Mouse (Mus musculus) stomach, embryonic 16.5 days (tissue): Measurements from ENCODE around the gene Adam30. TPM values are rescaled to one million over a fixed set of nuclear protein-coding genes. Genes with fewer than 3 reads are reported as not detected.

Experiments used
- ATAC-seq: fragments of 200-750 bp; cut with Nextera tagmentation; 2 replicates; pipeline ENCODE4 v1.8.0; 2017; ENCODE audit warnings: moderate number of reproducible peaks, moderate TSS enrichment; ENCODE audit not compliant: insufficient read depth, low FRiP score
- H3K27ac ChIP-seq: fragments of 300-500 bp; sonication (generic); 2 replicates; pipeline ENCODE4 v1.5.1; 2014; ENCODE audit warnings: low read length
- H3K27me3 ChIP-seq: fragments of 300-500 bp; sonication (generic); 2 replicates; pipeline ENCODE4 v1.6.1; 2014; ENCODE audit warnings: low read length, control low read depth, mixed read lengths; ENCODE audit not compliant: control insufficient read depth, insufficient read depth
- H3K36me3 ChIP-seq: fragments of 300-500 bp; sonication (generic); 2 replicates; pipeline ENCODE4 v1.6.1; 2014; ENCODE audit warnings: low read length; ENCODE audit not compliant: control insufficient read depth, insufficient read depth
- H3K4me1 ChIP-seq: fragments of 300-500 bp; sonication (generic); 2 replicates; pipeline ENCODE4 v1.6.1; 2014; ENCODE audit warnings: low read length, control low read depth, mixed read lengths; ENCODE audit not compliant: control insufficient read depth, insufficient read depth
- H3K4me2 ChIP-seq: fragments of 300-500 bp; sonication (generic); 2 replicates; pipeline ENCODE4 v1.6.1; 2014; ENCODE audit warnings: low read depth, low read length, mixed read lengths
- H3K4me3 ChIP-seq: fragments of 300-500 bp; sonication (generic); replicated peaks from 2 replicates; pipeline ENCODE4 v1.5.1; 2014; ENCODE audit warnings: mild to moderate bottlenecking, low read length
- H3K9ac ChIP-seq: fragments of 300-500 bp; sonication (generic); 2 replicates; pipeline ENCODE4 v1.6.1; 2014; ENCODE audit warnings: low read length
- H3K9me3 ChIP-seq: fragments of 300-500 bp; sonication (generic); replicated peaks from 2 replicates; pipeline ENCODE4 v1.6.1; 2016; ENCODE audit warnings: low read length, control low read depth; ENCODE audit not compliant: control insufficient read depth
- WGBS: fragments of 180-500 bp; shearing (Covaris S2); extraction: QIAGEN DNeasy Blood & Tissue Kit; methylation state at CpG from one replicate; pipeline ENCODE4 v1.1.7; 2014; 5-methylcytosine and 5-hydroxymethylcytosine counted together
- polyA plus RNA-seq: library from polyadenylated mRNA; unstranded; fragments of >200 nt; fragmentation: Nextera tagmentation; extraction: Ambion mirVana; gene quantifications from 2 replicates; pipeline ENCODE4 v1.2.1, GENCODE M21; 2015

Gene Adam30
- polyA plus RNA-seq, 1 experiment from 2014 or later, result not detected

DNA sequence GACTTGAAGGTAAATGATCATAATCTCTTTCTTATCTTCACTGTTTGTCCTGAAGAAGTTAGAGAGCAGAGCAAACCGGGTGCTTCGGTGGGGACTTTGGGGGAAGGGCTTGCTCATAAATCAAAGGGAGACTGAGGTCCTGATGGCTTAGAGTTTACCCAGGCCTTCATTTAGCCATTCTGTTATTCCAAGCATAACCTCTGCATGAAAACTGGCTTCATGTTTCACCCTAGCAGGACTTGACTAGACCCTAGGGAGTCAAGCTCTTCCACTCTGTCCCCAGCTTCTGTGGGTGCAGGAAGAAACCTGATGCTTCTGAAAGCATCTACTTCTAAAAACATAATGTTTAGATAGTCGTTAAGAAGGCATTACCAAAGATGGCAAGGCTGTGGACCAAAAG, 46.5 kb downstream of the Adam30 start:
- Histone ChIP-seq H3K27me3 (no peaks in the 10 kb centered on the region), H3K9me3 (no peaks in the 10 kb centered on the region), H3K4me3 (no peak overlapping the region), H3K4me1 (no peaks in the 10 kb centered on the region), H3K36me3 (no peaks in the 10 kb centered on the region), H3K4me2 (no peak overlapping the region), H3K27ac (no peak overlapping the region), H3K9ac (no peak overlapping the region)
- ATAC-seq, result no peak
- WGBS, result 14% methylated on average over 3 of the region's 3 CpGs

DNA sequence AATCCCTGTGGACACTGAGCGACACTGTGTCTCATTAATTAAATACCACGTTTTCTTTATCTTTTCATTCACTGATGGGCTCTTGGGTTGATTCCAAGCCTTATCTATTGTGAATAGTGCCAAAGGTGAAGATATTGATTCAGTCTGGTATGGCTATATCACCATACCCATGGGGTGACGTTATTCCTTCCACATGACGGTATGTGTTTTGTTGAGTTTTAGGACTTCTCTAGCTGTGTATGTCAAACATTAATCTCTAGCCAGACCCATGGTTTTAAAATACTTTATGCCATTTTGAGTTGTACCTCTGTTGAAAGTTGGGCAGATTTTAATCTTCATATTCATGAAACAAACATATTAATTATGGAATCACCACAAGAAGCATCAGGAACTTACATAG, 48.7 kb downstream of the Adam30 start:
- ATAC-seq, result no peak
- H3K4me1 ChIP-seq, result no peaks in the 10 kb centered on the region

DNA sequence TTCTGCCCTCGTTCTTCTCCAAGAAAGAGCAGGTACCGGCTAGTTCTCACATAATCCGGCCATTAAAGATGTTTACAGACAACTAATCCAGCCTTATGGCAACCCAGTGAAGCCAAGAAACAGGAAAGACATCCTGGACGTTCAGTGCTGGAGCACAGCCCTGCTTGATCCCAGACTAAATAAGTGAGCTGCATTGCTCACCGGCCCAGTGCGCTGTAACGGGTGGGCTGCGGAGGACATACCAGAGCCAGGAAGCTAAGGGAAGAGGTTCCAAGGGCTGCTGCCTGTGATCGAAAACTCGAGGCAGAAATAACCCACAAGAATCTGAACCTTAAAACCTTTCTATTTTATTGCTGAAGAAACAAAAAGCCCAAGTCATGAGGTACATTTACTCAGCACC, 50.4 kb downstream of the Adam30 start:
- Histone ChIP-seq H3K4me1 (no peaks in the 10 kb centered on the region), H3K36me3 (no peaks in the 10 kb centered on the region), H3K9ac (no peak overlapping the region), H3K27me3 (no peaks in the 10 kb centered on the region), H3K27ac (no peak overlapping the region), H3K4me3 (no peak overlapping the region), H3K4me2 (no peak overlapping the region), H3K9me3 (no peaks in the 10 kb centered on the region)
- ATAC-seq, result no peak
- 37% methylated on average over 10 of the region's 10 CpGs for WGBS

More for the DNA sequence above, 48.7 kb downstream of the Adam30 start:
- WGBS, result 71% methylated on average over 4 of the region's 4 CpGs
- Histone ChIP-seq H3K36me3 (no peaks in the 10 kb centered on the region), H3K27ac (no peak overlapping the region), H3K4me3 (no peak overlapping the region), H3K27me3 (no peaks in the 10 kb centered on the region), H3K9me3 (no peaks in the 10 kb centered on the region), H3K9ac (no peak overlapping the region), H3K4me2 (no peak overlapping the region)

DNA sequence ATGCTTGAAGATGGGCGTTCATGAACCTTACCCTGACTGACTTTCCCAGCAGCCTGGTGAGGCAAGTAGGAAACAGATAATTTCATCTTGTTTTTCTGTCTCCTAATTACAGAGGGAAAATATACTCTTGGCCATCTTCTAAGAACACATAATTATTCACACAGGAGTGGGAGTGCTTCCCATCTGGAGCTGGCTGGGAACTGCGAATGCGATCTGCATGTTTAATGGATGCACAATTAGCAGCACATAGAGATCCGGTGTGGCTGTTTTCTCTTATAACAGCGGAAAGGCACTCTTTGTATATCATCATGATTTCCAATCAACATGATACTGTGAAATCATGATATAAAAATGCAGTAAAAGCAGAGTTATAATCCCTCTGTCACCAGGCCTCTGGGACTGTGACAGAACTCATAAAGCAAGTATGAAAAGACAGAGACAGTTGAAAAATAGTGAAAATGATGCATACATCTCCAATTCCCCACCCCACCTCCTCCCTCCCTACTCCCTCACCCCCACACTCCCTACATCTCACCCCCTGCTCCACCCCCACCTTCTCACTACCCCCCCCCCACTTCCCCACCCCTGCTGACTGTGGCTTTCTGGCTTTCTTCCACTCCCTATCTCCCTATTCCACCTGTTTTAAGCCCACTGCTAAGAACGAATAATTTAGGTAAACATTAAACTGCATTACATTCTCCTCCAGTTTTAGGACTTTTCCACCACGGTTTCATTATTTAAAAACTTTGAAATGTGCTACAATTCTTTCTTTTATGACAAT, 51.1 kb downstream of the Adam30 start:
- Histone ChIP-seq H3K4me2 (no peak overlapping the region), H3K27ac (no peak overlapping the region), H3K4me1 (no peaks in the 10 kb centered on the region), H3K36me3 (no peaks in the 10 kb centered on the region), H3K27me3 (no peaks in the 10 kb centered on the region), H3K9ac (no peak overlapping the region), H3K4me3 (no peak overlapping the region), H3K9me3 (no peaks in the 10 kb centered on the region)
- WGBS, result 65% methylated on average over 7 of the region's 7 CpGs
- no peak for ATAC-seq

Other genes starting within 250 kb of the Adam30 start
- gene Notch2, start 147.1 kb upstream of the Adam30 start, polyA plus RNA-seq, result 20.4 and 23.6 TPM in 2 replicates
- gene Reg4, start 61.5 kb downstream of the Adam30 start, polyA plus RNA-seq, result 0.30 and 1.1 TPM in 2 replicates
- gene Hmgcs2, start 119.8 kb downstream of the Adam30 start, polyA plus RNA-seq, result 91.5 and 93.3 TPM in 2 replicates
- 222 and 234 TPM in 2 replicates for gene Phgdh, start 179.4 kb downstream of the Adam30 start, polyA plus RNA-seq
- gene Zfp697, start 221.8 kb downstream of the Adam30 start, polyA plus RNA-seq, result 4.7 and 5.4 TPM in 2 replicates